Mouse (Mus musculus) liver, embryonic 12.5 days (tissue): Measurements from ENCODE around the gene Sncg. TPM values are rescaled to one million over a fixed set of nuclear protein-coding genes. Genes with fewer than 3 reads are reported as not detected.
"Not testable (repeated sequence)": the region's sequence is repeated elsewhere in the genome, so short reads cannot be mapped to it uniquely, and the experiment has no call there.

Experiments used
- ATAC-seq: fragments of 200-750 bp; cut with Nextera tagmentation; 2 replicates; pipeline ENCODE4 v1.8.0; 2017; ENCODE audit warnings: moderate number of reproducible peaks, mild to moderate bottlenecking, moderate library complexity
- H3K27ac ChIP-seq: fragments of 300-500 bp; sonication (generic); 2 replicates; pipeline ENCODE4 v1.5.1; 2016; ENCODE audit warnings: mild to moderate bottlenecking
- H3K27me3 ChIP-seq: fragments of 300-500 bp; sonication (generic); replicated peaks from 2 replicates; pipeline ENCODE4 v1.6.1; 2016; ENCODE audit warnings: mild to moderate bottlenecking, moderate library complexity
- H3K36me3 ChIP-seq: fragments of 300-500 bp; sonication (generic); 2 replicates; pipeline ENCODE4 v1.6.1; 2016; ENCODE audit warnings: mild to moderate bottlenecking, moderate library complexity
- H3K4me1 ChIP-seq: fragments of 300-500 bp; sonication (generic); 2 replicates; pipeline ENCODE4 v1.6.1; 2016
- H3K4me2 ChIP-seq: fragments of 300-500 bp; sonication (generic); 2 replicates; pipeline ENCODE4 v1.6.1; 2016; ENCODE audit warnings: mild to moderate bottlenecking, moderate library complexity
- H3K4me3 ChIP-seq: fragments of 300-500 bp; sonication (generic); 2 replicates; pipeline ENCODE4 v1.5.1; 2016; ENCODE audit warnings: mild to moderate bottlenecking, moderate library complexity
- H3K9ac ChIP-seq: fragments of 300-500 bp; sonication (generic); 2 replicates; pipeline ENCODE4 v1.6.1; 2016; ENCODE audit warnings: mild to moderate bottlenecking, moderate library complexity
- H3K9me3 ChIP-seq: fragments of 300-500 bp; sonication (generic); replicated peaks from 2 replicates; pipeline ENCODE4 v1.6.1; 2016; ENCODE audit warnings: mild to moderate bottlenecking, moderate library complexity
- WGBS: fragments of 180-500 bp; shearing (Covaris S2); methylation state at CpG from one replicate; pipeline ENCODE4 v1.1.7; 2016; ENCODE audit not compliant: insufficient replicate concordance; 5-methylcytosine and 5-hydroxymethylcytosine counted together
- polyA plus RNA-seq: library from polyadenylated mRNA; unstranded; fragments of >200 nt; fragmentation: Nextera tagmentation; extraction: Ambion mirVana; gene quantifications from 2 replicates; pipeline ENCODE4 v1.2.1, GENCODE M21; 2016

Gene Sncg
- polyA plus RNA-seq, 1 experiment from 2014 or later = 0.49 TPM

- H3K9me3 ChIP-seq = 0 out of 2 replicates have a peak, but pooled peaks cover 5% of the 10 kb centered on the region
- peaks cover 18% of the 10 kb centered on the region for H3K4me1 ChIP-seq
- H3K27ac ChIP-seq = no peak overlapping the region
- no peak for ATAC-seq
- 76% methylated on average over 2 of the region's 2 CpGs for WGBS
- no peak overlapping the region for H3K4me3 ChIP-seq
- H3K4me2 ChIP-seq = no peak overlapping the region
- no peak overlapping the region for H3K9ac ChIP-seq
- H3K36me3 ChIP-seq = no peaks in the 10 kb centered on the region
- H3K27me3 ChIP-seq = 0 out of 2 replicates have a peak, but pooled peaks cover 10% of the 10 kb centered on the region
Observed at GRCm38 (mm10) chr14:34365147-34365507, 9.5 kb downstream of the Sncg start.

GRCm38 (mm10) chr14:34364254-34365146, 10.1 kb downstream of the Sncg start:
- peaks cover 18% of the 10 kb centered on the region for H3K4me1 ChIP-seq
- not testable (repeated sequence) for H3K9ac ChIP-seq, H3K27ac ChIP-seq, H3K9me3 ChIP-seq, ATAC-seq, H3K36me3 ChIP-seq, H3K4me3 ChIP-seq
- WGBS = 67% methylated on average over 15 of the region's 15 CpGs
- H3K27me3 ChIP-seq = 0 out of 2 replicates have a peak, but pooled peaks cover 10% of the 10 kb centered on the region
- peak overlapping the region; percentile 70 for H3K4me2 ChIP-seq

GRCm38 (mm10) chr14:34363490-34364253, 10.9 kb downstream of the Sncg start:
- Histone ChIP-seq H3K4me2 (peak overlapping the region; percentile 70), H3K36me3 (no peaks in the 10 kb centered on the region), H3K9me3 (0 out of 2 replicates have a peak, but pooled peaks cover 5% of the 10 kb centered on the region), H3K4me3 (peak overlapping the region; percentile 41), H3K27ac (no peak overlapping the region), H3K4me1 (peaks cover 18% of the 10 kb centered on the region), H3K27me3 (0 out of 2 replicates have a peak, but pooled peaks cover 10% of the 10 kb centered on the region), H3K9ac (peak overlapping the region; percentile 4)
- 10% methylated on average over 32 of the region's 32 CpGs for WGBS
- peak; percentile 55 for ATAC-seq

GRCm38 (mm10) chr14:34362726-34363445, 11.7 kb downstream of the Sncg start:
- Histone ChIP-seq H3K4me1 (peaks cover 18% of the 10 kb centered on the region), H3K4me2 (peak overlapping the region; percentile 70), H3K27me3 (peaks cover 10% of the 10 kb centered on the region; the same call in 1 of the 2 replicates), H3K9ac (peak overlapping the region; percentile 4; the same call in 1 of the 2 replicates), H3K9me3 (0 out of 2 replicates have a peak, but pooled peaks cover 5% of the 10 kb centered on the region), H3K27ac (no peak overlapping the region), H3K36me3 (no peaks in the 10 kb centered on the region), H3K4me3 (0 out of 2 replicates have a peak overlapping the region, but pooled peaks have one; percentile 41)
- peak; percentile 19; the same call in 1 of the 2 replicates for ATAC-seq
- 29% methylated on average over 18 of the region's 18 CpGs for WGBS

- no peak overlapping the region for H3K4me3 ChIP-seq
- H3K9ac ChIP-seq = no peak overlapping the region
- no peak overlapping the region for H3K27ac ChIP-seq
- H3K4me1 ChIP-seq = peaks cover 18% of the 10 kb centered on the region
- H3K36me3 ChIP-seq = no peaks in the 10 kb centered on the region
- peaks cover 10% of the 10 kb centered on the region; the same call in 1 of the 2 replicates for H3K27me3 ChIP-seq
- H3K4me2 ChIP-seq = no peak overlapping the region
- 18% methylated on average over 4 of the region's 4 CpGs for WGBS
- H3K9me3 ChIP-seq = 0 out of 2 replicates have a peak, but pooled peaks cover 5% of the 10 kb centered on the region
- ATAC-seq = no peak
Observed at GRCm38 (mm10) chr14:34362135-34362534, 12.5 kb downstream of the Sncg start.

GRCm38 (mm10) chr14:34360251-34360650, 14.3 kb downstream of the Sncg start:
- Histone ChIP-seq H3K36me3 (no peaks in the 10 kb centered on the region), H3K4me3 (no peak overlapping the region), H3K4me2 (no peak overlapping the region), H3K9ac (no peak overlapping the region), H3K9me3 (0 out of 2 replicates have a peak, but pooled peaks cover 1% of the 10 kb centered on the region), H3K4me1 (peaks cover 25% of the 10 kb centered on the region), H3K27me3 (peaks cover 10% of the 10 kb centered on the region; the same call in 1 of the 2 replicates), H3K27ac (no peak overlapping the region)
- WGBS = 50% methylated on average over 6 of the region's 6 CpGs
- no peak for ATAC-seq

GRCm38 (mm10) chr14:34359676-34360244, 14.8 kb downstream of the Sncg start:
- 37% methylated on average over 5 of the region's 5 CpGs for WGBS
- Histone ChIP-seq H3K27ac (no peak overlapping the region), H3K9ac (no peak overlapping the region), H3K9me3 (no peaks in the 10 kb centered on the region), H3K4me1 (peaks cover 29% of the 10 kb centered on the region), H3K36me3 (no peaks in the 10 kb centered on the region), H3K4me2 (no peak overlapping the region), H3K4me3 (no peak overlapping the region), H3K27me3 (peaks cover 10% of the 10 kb centered on the region; the same call in 1 of the 2 replicates)
- ATAC-seq = no peak

- H3K4me2 ChIP-seq = no peak overlapping the region
- 62% methylated on average over 7 of the region's 7 CpGs for WGBS
- no peak overlapping the region for H3K27ac ChIP-seq
- H3K9me3 ChIP-seq = no peaks in the 10 kb centered on the region
- H3K27me3 ChIP-seq = peaks cover 10% of the 10 kb centered on the region; the same call in 1 of the 2 replicates
- H3K9ac ChIP-seq = no peak overlapping the region
- H3K4me1 ChIP-seq = peaks cover 22% of the 10 kb centered on the region
- no peak overlapping the region for H3K4me3 ChIP-seq
- 0 out of 2 replicates have a peak, but pooled peaks have one; percentile 17 for ATAC-seq
- H3K36me3 ChIP-seq = no peaks in the 10 kb centered on the region
Observed at GRCm38 (mm10) chr14:34357671-34358455, 16.7 kb downstream of the Sncg start.

- Histone ChIP-seq H3K4me1 (peaks cover 17% of the 10 kb centered on the region), H3K27me3 (no peaks in the 10 kb centered on the region; the same call in 1 of the 2 replicates), H3K36me3 (no peaks in the 10 kb centered on the region), H3K9ac (no peak within 1 kb of the TSS), H3K9me3 (no peaks in the 10 kb centered on the region), H3K4me3 (no peak within 1 kb of the TSS), H3K4me2 (no peak within 1 kb of the TSS), H3K27ac (no peak within 1 kb of the TSS)
- ATAC-seq = 0 out of 2 replicates have a peak, but pooled peaks have one; percentile 43
- 47% methylated on average over 6 of the region's 6 CpGs for WGBS
Observed at GRCm38 (mm10) chr14:34355301-34355700, 19.3 kb downstream of the Sncg start, which contains the start of gene Fam25c. TSS of gene Fam25c (minus strand) at chr14:34355433.

GRCm38 (mm10) chr14:34354456-34354855, 20.1 kb downstream of the Sncg start:
- peaks cover 17% of the 10 kb centered on the region for H3K4me1 ChIP-seq
- no peak overlapping the region for H3K27ac ChIP-seq
- no peaks in the 10 kb centered on the region for H3K9me3 ChIP-seq
- no peaks in the 10 kb centered on the region for H3K36me3 ChIP-seq
- 61% methylated on average over 4 of the region's 4 CpGs for WGBS
- no peak overlapping the region for H3K9ac ChIP-seq
- no peak overlapping the region for H3K4me2 ChIP-seq
- no peak overlapping the region for H3K4me3 ChIP-seq
- ATAC-seq = no peak
- H3K27me3 ChIP-seq = no peaks in the 10 kb centered on the region; the same call in 1 of the 2 replicates
